In genomic region chr9:21463138-21463590, GRCm38 (mm10) we compare ENCODE assay signal across 8 mouse cellular contexts. TPM values are rescaled to one million over a fixed set of nuclear protein-coding genes. Genes with fewer than 3 reads are reported as not detected.
A peak's percentile ranks its signal among the peaks of the same experiment; 100 is the strongest.
DNase-seq lines count a peak whose midpoint lies in the region; ATAC-seq lines count a peak whose summit lies in the region.

No protein-coding gene starts in this region.

- DNase-seq in right cerebral cortex, adult 18-20 months, result peak; percentile 44
- no peak for DNase-seq in right cerebral cortex, postnatal 4 days
- DNase-seq in cerebellum, postnatal 10 days, result peak; percentile 26 to 31
- peak; percentile 79 to 92 for DNase-seq in heart, adult 18-20 months
- DNase-seq in kidney, adult 18-20 months, result peak; percentile 58
- peak; percentile 75 for DNase-seq in retina, postnatal 1 day
- no peak for DNase-seq in urinary bladder, postnatal 36 days (ENCODE audit: low spot score in 2 of 2)

- H3K36me3 ChIP-seq in liver, embryonic 15.5 days (replicated peaks), result peaks cover 80% of the 10 kb centered on the region

- H3K9me3 ChIP-seq in liver, embryonic 15.5 days (replicated peaks), result no peaks in the 10 kb centered on the region

- peak; percentile 60 for ATAC-seq in liver, embryonic 15.5 days (ENCODE audit: insufficient read depth)

- H3K27me3 ChIP-seq in liver, embryonic 15.5 days, result no peaks in the 10 kb centered on the region

- H3K9ac ChIP-seq in liver, embryonic 15.5 days, result no peak overlapping the region

- no peak overlapping the region for H3K4me2 ChIP-seq in liver, embryonic 15.5 days

- WGBS in liver, embryonic 15.5 days (ENCODE audit: insufficient replicate concordance), result 29% methylated on average over 5 of the region's 5 CpGs

- H3K4me1 ChIP-seq in liver, embryonic 15.5 days (replicated peaks), result peaks cover 28% of the 10 kb centered on the region

- no peak overlapping the region for H3K4me3 ChIP-seq in liver, embryonic 15.5 days (replicated peaks)

- no peak overlapping the region for H3K27ac ChIP-seq in liver, embryonic 15.5 days (replicated peaks)

RNA-seq across cellular contexts. Expression of gene Dnm2, which starts 38.5 kb away (rescaled TPM):
- total RNA-seq in heart, adult 18-20 months (2021), result 10 to 100 TPM; 58.1 to 65.1 TPM
- polyA plus RNA-seq in liver, embryonic 15.5 days (2015; fragmentation: Nextera tagmentation; extraction: Ambion mirVana), result 52.9 and 58.5 TPM in 2 replicates

RNA-seq across cellular contexts. Expression of gene Tmed1, which starts 46.9 kb away (rescaled TPM):
- total RNA-seq in heart, adult 18-20 months (2021), result 10 to 100 TPM; 45.3 to 50.9 TPM
- 31.5 and 33.6 TPM in 2 replicates for polyA plus RNA-seq in liver, embryonic 15.5 days (2015; fragmentation: Nextera tagmentation; extraction: Ambion mirVana)

RNA-seq across cellular contexts. Expression of gene Qtrt1, which starts 51.5 kb away (rescaled TPM):
- total RNA-seq in heart, adult 18-20 months (2021), result 10 to 100 TPM in 1 of 2 experiments, 1 to 10 TPM in 1; 7.7 to 11.3 TPM
- 17.4 and 20.0 TPM in 2 replicates for polyA plus RNA-seq in liver, embryonic 15.5 days (2015; fragmentation: Nextera tagmentation; extraction: Ambion mirVana)

Comparison
In these comparisons a context has a peak if more than half of its experiments do, and no peak if none do; other contexts are left out.
1. DNase-seq: peak in right cerebral cortex, adult 18-20 months (single experiment), cerebellum, postnatal 10 days (2 of 2), heart, adult 18-20 months (2 of 2), kidney, adult 18-20 months (single experiment) and retina, postnatal 1 day (single experiment); none in right cerebral cortex, postnatal 4 days (single experiment) and urinary bladder, postnatal 36 days (0 of 2).